Mouse (Mus musculus) lung, embryonic 14.5 days (tissue): ENCODE measurements around the gene Zfp830. TPM values are rescaled to one million over a fixed set of nuclear protein-coding genes. Genes with fewer than 3 reads are reported as not detected.

Source experiments
- ATAC-seq: fragments of 200-750 bp; cut with Nextera tagmentation; 2 replicates; pipeline ENCODE4 v1.8.0; 2017; ENCODE audit warnings: mild to moderate bottlenecking, moderate TSS enrichment, moderate library complexity; ENCODE audit not compliant: insufficient read depth
- DNase-seq: peaks from one replicate; pipeline ENCODE4 v3.0.0-alpha.2; 2015
- H3K27ac ChIP-seq: fragments of 300-500 bp; sonication (generic); 2 replicates; pipeline ENCODE4 v1.5.1; 2014; ENCODE audit warnings: low read depth, mild to moderate bottlenecking, moderate library complexity
- H3K27me3 ChIP-seq: fragments of 300-500 bp; sonication (generic); 2 replicates; pipeline ENCODE4 v1.6.1; 2014; ENCODE audit warnings: low read length, control low read depth; ENCODE audit not compliant: insufficient read depth
- H3K36me3 ChIP-seq: fragments of 300-500 bp; sonication (generic); 2 replicates; pipeline ENCODE4 v1.6.1; 2014; ENCODE audit warnings: control low read depth; ENCODE audit not compliant: insufficient read depth
- H3K4me1 ChIP-seq: fragments of 300-500 bp; sonication (generic); 2 replicates; pipeline ENCODE4 v1.6.1; 2014; ENCODE audit warnings: antibody characterized with exemption, control low read depth; ENCODE audit not compliant: insufficient read depth
- H3K4me2 ChIP-seq: fragments of 300-500 bp; sonication (generic); 2 replicates; pipeline ENCODE4 v1.6.1; 2014; ENCODE audit warnings: mild to moderate bottlenecking
- H3K4me3 ChIP-seq: fragments of 300-500 bp; sonication (generic); 2 replicates; pipeline ENCODE4 v1.5.1; 2014; ENCODE audit warnings: low read depth, low read length
- H3K9ac ChIP-seq: fragments of 300-500 bp; sonication (generic); 2 replicates; pipeline ENCODE4 v1.6.1; 2014
- H3K9me3 ChIP-seq: fragments of 300-500 bp; sonication (generic); 2 replicates; pipeline ENCODE4 v1.6.1; 2016; ENCODE audit warnings: low read depth, low read length, control low read depth
- CTCF ChIP-seq: IDR thresholded peaks from 2 replicates; pipeline ENCODE4 v1.5.1; 2016; ENCODE audit warnings: antibody characterized with exemption, low read depth
- WGBS: fragments of 180-500 bp; shearing (Covaris S2); extraction: QIAGEN DNeasy Blood & Tissue Kit; methylation state at CpG from one replicate; pipeline ENCODE4 v1.1.7; 2014; 5-methylcytosine and 5-hydroxymethylcytosine counted together
- polyA plus RNA-seq: library from polyadenylated mRNA; unstranded; fragments of >200 nt; fragmentation: Nextera tagmentation; extraction: Ambion mirVana; gene quantifications from 2 replicates; pipeline ENCODE4 v1.2.1, GENCODE M21; 2014

Gene Zfp830
- polyA plus RNA-seq, 1 experiment from 2014 or later: 34.5 TPM

- Histone ChIP-seq H3K4me1 (0 out of 2 replicates have a peak, but pooled peaks cover 2% of the 10 kb centered on the region), H3K27me3 (no peaks in the 10 kb centered on the region), H3K36me3 (peaks cover 24% of the 10 kb centered on the region), H3K4me2 (peak within 1 kb of the TSS; percentile 66), H3K9ac (peak within 1 kb of the TSS; percentile 92), H3K9me3 (no peaks in the 10 kb centered on the region), H3K27ac (peak within 1 kb of the TSS; percentile 94), H3K4me3 (peak within 1 kb of the TSS; percentile 88)
- under 1% methylated on average over 88 of the region's 90 CpGs for WGBS
- ATAC-seq: peak; percentile 96
- TF ChIP-seq CTCF: peak; percentile 15; the same call in 1 of the 2 replicates
- peak; percentile 98 for DNase-seq
Observed at GRCm38 (mm10) chr11:82780983-82781903, 17.1 kb downstream of the Zfp830 start, which contains the start of gene Lig3. Lig3 (plus strand) TSS chr11:82781108.

- Histone ChIP-seq H3K27ac (0 out of 2 replicates have a peak overlapping the region, but pooled peaks have one; percentile 94), H3K4me3 (peak overlapping the region; percentile 88), H3K4me1 (0 out of 2 replicates have a peak, but pooled peaks cover 2% of the 10 kb centered on the region), H3K9me3 (no peaks in the 10 kb centered on the region), H3K9ac (peak overlapping the region; percentile 92), H3K4me2 (peak overlapping the region; percentile 66), H3K27me3 (no peaks in the 10 kb centered on the region), H3K36me3 (peaks cover 29% of the 10 kb centered on the region)
- 43% methylated on average over 6 of the region's 6 CpGs for WGBS
- TF ChIP-seq CTCF: no peak
- DNase-seq (no peak), ATAC-seq (no peak)
Observed at GRCm38 (mm10) chr11:82782197-82782596, 18.1 kb downstream of the Zfp830 start.

- H3K4me3 ChIP-seq: no peak overlapping the region
- no peaks in the 10 kb centered on the region for H3K9me3 ChIP-seq
- DNase-seq (no peak), ATAC-seq (no peak)
- H3K27me3 ChIP-seq: no peaks in the 10 kb centered on the region
- no peak overlapping the region for H3K27ac ChIP-seq
- no peak for TF ChIP-seq CTCF
- H3K36me3 ChIP-seq: peaks cover 42% of the 10 kb centered on the region
- 0 out of 2 replicates have a peak, but pooled peaks cover 2% of the 10 kb centered on the region for H3K4me1 ChIP-seq
- 88% methylated on average over 11 of the region's 11 CpGs for WGBS
- H3K9ac ChIP-seq: no peak overlapping the region
- H3K4me2 ChIP-seq: no peak overlapping the region
Observed at GRCm38 (mm10) chr11:82783453-82783852, 19.3 kb downstream of the Zfp830 start.

DNA sequence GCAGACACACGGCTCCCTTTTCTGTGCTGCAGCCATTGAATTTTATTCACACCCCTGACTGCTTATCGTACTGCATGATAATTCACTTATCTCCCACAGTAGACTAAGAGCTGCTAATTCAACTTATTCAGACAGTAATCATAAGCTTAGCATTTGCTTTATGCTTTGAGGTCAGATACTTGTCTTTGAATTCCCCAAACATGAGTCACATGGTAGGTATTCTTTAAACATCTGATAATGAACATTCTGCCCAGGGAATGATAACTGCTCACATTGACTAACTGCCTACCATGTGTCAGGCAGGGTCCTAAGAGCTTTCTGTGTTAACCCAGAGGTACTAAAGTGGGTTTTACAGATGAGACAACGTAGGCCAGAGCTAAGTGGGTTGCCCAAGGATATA lies 42.5 kb downstream of the Zfp830 start:
- H3K9ac ChIP-seq: no peak overlapping the region
- no peak for ATAC-seq
- no peak overlapping the region for H3K4me3 ChIP-seq
- no peak overlapping the region for H3K4me2 ChIP-seq
- no peaks in the 10 kb centered on the region for H3K4me1 ChIP-seq
- H3K36me3 ChIP-seq: peaks cover 28% of the 10 kb centered on the region
- no peaks in the 10 kb centered on the region for H3K9me3 ChIP-seq
- DNase-seq: no peak
- H3K27me3 ChIP-seq: no peaks in the 10 kb centered on the region
- WGBS: 54% methylated on average over 3 of the region's 3 CpGs
- H3K27ac ChIP-seq: no peak overlapping the region
- no peak for TF ChIP-seq CTCF

- ATAC-seq (no peak), DNase-seq (no peak)
- H3K4me2 ChIP-seq: no peak overlapping the region
- H3K4me1 ChIP-seq: no peaks in the 10 kb centered on the region
- no peak overlapping the region for H3K27ac ChIP-seq
- H3K9me3 ChIP-seq: no peaks in the 10 kb centered on the region
- no peaks in the 10 kb centered on the region for H3K27me3 ChIP-seq
- WGBS: 65% methylated on average over 3 of the region's 3 CpGs
- H3K36me3 ChIP-seq: peaks cover 21% of the 10 kb centered on the region
- TF ChIP-seq CTCF: no peak
- no peak overlapping the region for H3K9ac ChIP-seq
- H3K4me3 ChIP-seq: no peak overlapping the region
Observed at GRCm38 (mm10) chr11:82807370-82807769, 43.2 kb downstream of the Zfp830 start.

DNA sequence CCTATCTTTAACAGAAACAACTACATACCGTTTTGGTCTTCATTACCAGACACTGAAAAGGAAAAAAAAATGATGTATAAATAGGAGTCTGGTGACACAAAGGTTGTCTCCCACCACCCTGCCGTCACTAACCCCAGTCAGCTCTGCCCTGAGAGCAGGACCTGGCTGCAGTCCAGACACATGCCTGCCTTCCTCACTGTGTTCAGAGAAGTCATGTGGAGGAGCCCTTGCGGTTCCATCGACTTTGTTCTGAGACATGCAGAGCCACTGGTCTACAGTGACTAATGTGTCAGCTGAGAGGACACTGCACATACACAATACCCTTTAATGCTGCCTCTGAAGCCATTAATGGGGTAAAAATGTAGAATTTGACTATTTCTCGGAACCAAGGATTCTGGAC lies 44.3 kb downstream of the Zfp830 start:
- ATAC-seq: no peak
- H3K4me2 ChIP-seq: no peak overlapping the region
- no peak overlapping the region for H3K27ac ChIP-seq
- no peak for TF ChIP-seq CTCF
- DNase-seq: no peak
- H3K27me3 ChIP-seq: no peaks in the 10 kb centered on the region
- no peaks in the 10 kb centered on the region for H3K9me3 ChIP-seq
- 51% methylated on average over 5 of the region's 5 CpGs for WGBS
- no peak overlapping the region for H3K9ac ChIP-seq
- H3K36me3 ChIP-seq: peaks cover 10% of the 10 kb centered on the region
- no peak overlapping the region for H3K4me3 ChIP-seq
- H3K4me1 ChIP-seq: no peaks in the 10 kb centered on the region

Other genes starting within 250 kb of the Zfp830 start
- 0.20 and 0.27 TPM in 2 replicates for gene Cct6b, start within 50 bp of the Zfp830 start, polyA plus RNA-seq
- gene Lig3, start 16.8 kb downstream of the Zfp830 start, polyA plus RNA-seq: 40.8 and 41.0 TPM in 2 replicates
- gene Rffl, start 106.9 kb downstream of the Zfp830 start, polyA plus RNA-seq: 11.7 and 12.3 TPM in 2 replicates
- 13.5 and 14.5 TPM in 2 replicates for gene Rad51d, start 126.3 kb downstream of the Zfp830 start, polyA plus RNA-seq
- gene Fndc8, start 127.8 kb downstream of the Zfp830 start, polyA plus RNA-seq: not detected in 2 replicates
- 33.0 and 37.4 TPM in 2 replicates for gene Nle1, start 144.1 kb downstream of the Zfp830 start, polyA plus RNA-seq
- 5.6 and 7.8 TPM in 2 replicates for gene Unc45b, start 146.2 kb downstream of the Zfp830 start, polyA plus RNA-seq
- gene Slfn5, start 187.0 kb downstream of the Zfp830 start, polyA plus RNA-seq: 1.5 and 1.6 TPM in 2 replicates
- gene Slfn9, start 227.5 kb downstream of the Zfp830 start, polyA plus RNA-seq: 34.4 and 36.1 TPM in 2 replicates